Mouse (Mus musculus) MEL (cell line): ENCODE measurements around the gene Necap2.

Experiments
- ELF1 ChIP-seq: IDR thresholded peaks from 2 replicates; pipeline ENCODE4 v1.6.1; 2014; ENCODE audit warnings: low read depth, mild to moderate bottlenecking, inconsistent platforms, low read length, improper control_type of control experiment, moderate library complexity
- MAFK ChIP-seq: IDR thresholded peaks from 2 replicates; pipeline ENCODE4 v1.6.1; 2011; ENCODE audit warnings: low read depth, mild to moderate bottlenecking, low read length, improper control_type of control experiment, borderline replicate concordance
- MXI1 ChIP-seq: IDR thresholded peaks from 2 replicates; pipeline ENCODE4 v1.6.1; 2011; ENCODE audit warnings: mild to moderate bottlenecking, low read depth, low read length, improper control_type of control experiment
- RCOR1 ChIP-seq: IDR thresholded peaks from 2 replicates; pipeline ENCODE4 v1.6.1; 2012; ENCODE audit warnings: low read depth, mild to moderate bottlenecking, inconsistent platforms, low read length, improper control_type of control experiment
- TBP ChIP-seq: IDR thresholded peaks from 2 replicates; pipeline ENCODE4 v1.8.0; 2011; ENCODE audit warnings: low read depth, low read length, improper control_type of control experiment
- ZNF384 ChIP-seq: IDR thresholded peaks from 2 replicates; pipeline ENCODE4 v1.6.1; 2012; ENCODE audit warnings: low read depth, mild to moderate bottlenecking, inconsistent platforms, low read length, improper control_type of control experiment

GRCm38 (mm10) chr4:141086862-141087261 is 8.7 kb upstream of the Necap2 start:
- TF ChIP-seq ZNF384 (no peak), TBP (no peak), MXI1 (no peak), RCOR1 (no peak), MAFK (no peak), ELF1 (no peak)
